Mouse (Mus musculus) cerebellum, adult 2 months (tissue): ENCODE results near the gene Prdm10. TPM values are rescaled to one million over a fixed set of nuclear protein-coding genes. Genes with fewer than 3 reads are reported as not detected.

Source experiments
- DNase-seq, 2 experiments: peaks; one replicate each; pipeline ENCODE4 v3.0.0; 2021
- H3K27ac ChIP-seq: fragments of 200-500 bp; 2 replicates; pipeline ENCODE4 v1.5.1; 2012; ENCODE audit warnings: low read length, control low read depth, inconsistent platforms; ENCODE audit not compliant: insufficient read depth
- H3K27me3 ChIP-seq: fragments of 200-500 bp; 2 replicates; pipeline ENCODE4 v1.6.1; 2012; ENCODE audit warnings: inconsistent platforms, mild to moderate bottlenecking, low read length, moderate library complexity; ENCODE audit not compliant: control insufficient read depth, insufficient read depth
- H3K4me1 ChIP-seq: fragments of 200-500 bp; 2 replicates; pipeline ENCODE4 v1.6.1; 2011; ENCODE audit warnings: low read length; ENCODE audit not compliant: control insufficient read depth, insufficient read depth
- H3K4me3 ChIP-seq: fragments of 200-500 bp; replicated peaks from 2 replicates; pipeline ENCODE3; 2011; ENCODE audit warnings: mild to moderate bottlenecking, low read depth, low read length, control low read depth; ENCODE audit not compliant: insufficient read depth
- CTCF ChIP-seq: fragments of 200-500 bp; IDR thresholded peaks from 2 replicates; pipeline ENCODE4 v1.5.1; 2011; ENCODE audit warnings: low read depth, mild to moderate bottlenecking, control low read depth, low read length, moderate library complexity, borderline replicate concordance; ENCODE audit not compliant: insufficient read depth
- POLR2A ChIP-seq: fragments of 200-500 bp; IDR thresholded peaks from 2 replicates; pipeline ENCODE4 v1.6.1; 2011; ENCODE audit warnings: low read length, control low read depth, borderline replicate concordance; ENCODE audit not compliant: insufficient read depth
- WGBS: fragments of 180-500 bp; shearing (Covaris S2); methylation state at CpG from one replicate; pipeline ENCODE4 v1.1.7; 2018; 5-methylcytosine and 5-hydroxymethylcytosine counted together
- polyA plus RNA-seq: library from polyadenylated mRNA; depleted of rRNA; stranded (reverse); fragments of >200 nt; gene quantifications from 2 replicates; pipeline ENCODE4 v1.2.3, GENCODE M21; 2012

Gene Prdm10
- polyA plus RNA-seq, 1 experiment: 21.5 TPM

DNA sequence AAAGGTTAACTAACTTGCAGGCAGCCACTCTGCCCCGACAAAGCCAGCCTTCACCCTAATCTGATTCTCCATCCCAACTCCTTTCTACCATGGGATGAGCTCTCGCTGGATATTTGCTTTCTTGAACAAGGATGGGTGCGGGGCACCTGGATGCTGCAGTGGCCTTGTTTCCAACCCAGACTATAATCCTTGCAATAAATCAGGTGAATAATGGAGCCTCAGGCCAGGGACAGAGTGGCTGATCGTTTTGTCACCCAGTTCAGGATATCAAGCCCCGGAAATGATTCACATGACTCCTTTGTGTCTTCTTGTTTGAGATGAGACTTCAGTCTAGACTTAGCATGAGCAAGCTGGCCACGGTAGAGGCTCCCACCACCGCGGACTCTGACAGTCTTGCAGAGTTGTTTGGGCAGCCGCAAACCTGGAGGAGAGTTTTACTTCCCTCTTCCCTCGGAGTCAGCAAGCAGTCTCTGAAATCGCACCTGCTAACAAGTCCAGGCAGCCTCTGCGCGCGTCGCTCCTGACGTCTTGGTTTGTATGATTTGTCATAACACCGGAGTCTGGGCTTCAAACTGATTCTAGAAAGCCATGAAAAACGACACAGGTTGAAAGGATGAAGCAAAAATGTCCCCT, 36.9 kb upstream of the Prdm10 start:
- no peak overlapping the region for H3K27ac ChIP-seq
- DNase-seq: no peak
- no peak for TF ChIP-seq CTCF
- no peak for TF ChIP-seq POLR2A
- no peak overlapping the region for H3K4me3 ChIP-seq
- no peaks in the 10 kb centered on the region for H3K27me3 ChIP-seq
- WGBS: 66% methylated on average over 18 of the region's 18 CpGs
- peaks cover 4% of the 10 kb centered on the region; the same call in 1 of the 2 replicates for H3K4me1 ChIP-seq

DNA sequence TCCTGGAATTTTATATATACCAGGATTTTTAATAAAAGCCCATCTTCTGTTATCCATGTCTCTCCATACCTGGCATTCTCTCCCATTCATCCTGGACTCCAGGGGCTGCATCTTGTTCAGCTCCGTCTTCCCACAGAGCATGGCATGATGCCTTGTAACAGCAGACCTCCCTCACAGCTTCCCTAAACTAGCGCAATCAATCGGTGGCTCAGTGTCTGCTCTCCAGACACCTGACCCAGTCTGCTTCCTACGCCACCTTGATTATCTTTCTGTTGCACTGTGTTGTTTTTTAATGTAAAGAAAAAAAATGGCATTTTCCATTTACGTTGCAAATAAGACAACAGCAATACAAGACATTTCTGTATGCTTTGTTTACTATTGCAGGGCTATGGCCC, 36.4 kb upstream of the Prdm10 start:
- Histone ChIP-seq H3K4me1 (peaks cover 4% of the 10 kb centered on the region; the same call in 1 of the 2 replicates), H3K27me3 (no peaks in the 10 kb centered on the region), H3K27ac (no peak overlapping the region), H3K4me3 (no peak overlapping the region)
- DNase-seq: peak in 1 of 2 experiments; percentile 2
- WGBS: 36% methylated on average over 5 of the region's 5 CpGs
- no peak for TF ChIP-seq CTCF
- no peak for TF ChIP-seq POLR2A

DNA sequence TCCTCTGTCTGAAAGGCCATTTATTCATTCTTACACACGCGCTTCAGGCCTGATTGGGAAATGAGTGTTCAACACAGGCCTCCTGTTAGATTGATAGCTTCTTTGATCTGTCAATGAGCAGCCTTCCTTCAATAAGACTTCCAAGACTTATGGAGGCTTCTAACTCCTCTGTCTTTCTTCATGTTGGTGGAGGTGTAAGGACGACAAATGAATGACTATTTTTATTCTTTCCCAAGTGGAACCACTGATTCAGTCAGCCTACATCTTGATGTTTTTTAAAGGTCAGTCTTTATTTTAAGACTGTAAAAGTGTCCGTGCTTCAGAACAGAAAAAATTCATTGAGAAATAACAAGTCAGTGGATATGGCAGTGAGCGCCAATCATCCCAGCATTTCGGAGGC, 35.3 kb upstream of the Prdm10 start:
- no peak for DNase-seq
- WGBS: 96% methylated on average over 6 of the region's 6 CpGs
- H3K27ac ChIP-seq: no peak overlapping the region
- H3K4me1 ChIP-seq: peaks cover 4% of the 10 kb centered on the region; the same call in 1 of the 2 replicates
- H3K4me3 ChIP-seq: no peak overlapping the region
- no peak for TF ChIP-seq POLR2A
- TF ChIP-seq CTCF: no peak
- no peaks in the 10 kb centered on the region for H3K27me3 ChIP-seq

DNA sequence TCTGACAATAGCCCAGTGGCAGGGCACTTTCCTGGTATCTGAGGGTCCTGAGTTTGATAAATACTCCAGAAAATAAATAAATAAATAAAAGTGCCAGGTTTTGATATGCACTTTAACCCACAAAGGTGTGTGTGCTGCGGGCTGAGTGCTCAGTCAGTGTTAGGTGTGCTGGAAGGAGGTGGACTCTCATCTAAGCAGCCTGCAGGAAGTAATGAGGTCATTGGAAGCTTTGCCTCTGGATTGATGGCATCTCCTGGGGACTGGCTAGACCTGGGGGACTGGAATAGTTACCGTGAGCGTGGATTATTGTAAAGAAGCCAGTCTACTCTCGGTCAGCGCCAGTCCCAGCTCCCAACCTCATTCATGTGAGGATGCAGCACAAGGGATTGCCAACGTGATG, 33.9 kb upstream of the Prdm10 start:
- Histone ChIP-seq H3K4me1 (peaks cover 4% of the 10 kb centered on the region; the same call in 1 of the 2 replicates), H3K27ac (no peak overlapping the region), H3K27me3 (no peaks in the 10 kb centered on the region), H3K4me3 (no peak overlapping the region)
- no peak for TF ChIP-seq POLR2A
- TF ChIP-seq CTCF: no peak
- WGBS: 76% methylated on average over 6 of the region's 6 CpGs
- no peak for DNase-seq

DNA sequence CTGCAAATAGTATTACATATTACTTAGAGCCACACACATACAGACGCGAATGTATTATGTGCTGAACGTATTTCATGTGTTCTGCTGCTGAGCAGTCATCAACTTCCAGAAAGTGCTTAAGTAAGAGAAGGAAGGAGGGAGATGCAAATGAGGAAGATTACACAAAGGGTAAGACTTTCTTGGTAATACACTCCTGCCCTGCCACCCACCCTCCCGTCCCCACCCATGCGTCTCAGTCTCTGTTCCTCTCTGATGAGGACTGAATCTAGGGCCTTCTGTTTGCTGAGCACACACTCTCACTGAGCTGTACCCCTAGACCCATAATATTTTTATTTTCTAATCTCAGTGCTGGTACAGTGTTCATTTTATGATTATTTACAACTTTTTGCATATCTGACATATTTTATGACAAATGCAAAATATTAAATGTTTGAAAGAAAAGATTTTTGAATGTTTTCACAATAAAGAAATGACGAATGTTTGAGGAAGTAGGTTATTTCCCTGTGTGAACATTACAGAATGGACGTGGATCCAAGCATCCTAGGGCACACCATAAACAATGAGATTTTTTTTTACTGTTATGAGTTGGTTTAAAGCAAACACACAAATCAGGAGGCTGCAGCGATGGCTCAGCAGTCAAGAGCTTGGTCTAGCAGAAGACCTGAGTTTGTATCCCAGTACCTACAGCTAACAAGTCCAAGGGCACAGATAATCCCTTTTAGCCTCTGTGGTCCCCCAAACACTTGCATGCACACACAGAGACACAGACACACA, 32.7 kb upstream of the Prdm10 start:
- 87% methylated on average over 8 of the region's 8 CpGs for WGBS
- TF ChIP-seq POLR2A (no peak), CTCF (no peak)

DNA sequence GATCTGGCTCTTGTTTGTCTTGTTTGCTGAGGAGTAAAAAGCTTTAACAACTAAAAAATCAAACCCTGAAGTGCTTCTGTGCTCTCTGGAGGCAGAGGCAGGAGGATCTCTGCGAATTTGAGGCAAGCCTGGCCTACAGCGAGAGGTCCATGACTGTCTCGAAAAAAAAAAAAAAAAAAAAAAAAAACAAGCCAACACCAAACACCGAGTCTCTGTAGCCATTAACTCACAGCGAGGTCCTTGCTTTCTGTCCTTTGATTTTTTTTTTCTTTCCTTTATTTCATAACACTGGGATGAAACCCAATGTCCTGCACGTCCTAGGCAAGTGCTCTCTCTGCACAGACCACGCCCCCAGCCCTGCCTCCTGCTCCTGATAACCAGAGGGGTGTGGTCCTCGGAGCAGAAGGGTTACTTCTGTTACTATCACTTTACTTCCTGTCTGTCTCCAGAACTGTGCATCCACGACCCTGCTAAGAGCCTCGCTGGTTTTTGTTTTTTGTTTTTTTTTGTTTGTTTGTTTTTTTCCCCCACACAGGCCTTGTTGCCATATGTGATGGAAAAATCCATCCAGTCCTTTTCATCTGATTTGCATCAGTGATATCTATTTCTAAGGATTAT, 28.0 kb upstream of the Prdm10 start:
- TF ChIP-seq POLR2A (no peak), CTCF (no peak)
- Histone ChIP-seq H3K4me3 (no peak overlapping the region), H3K27me3 (no peaks in the 10 kb centered on the region), H3K27ac (no peak overlapping the region), H3K4me1 (no peaks in the 10 kb centered on the region)
- DNase-seq: no peak
- WGBS: 80% methylated on average over 10 of the region's 10 CpGs

More for the DNA sequence above, 32.7 kb upstream of the Prdm10 start:
- no peak overlapping the region for H3K27ac ChIP-seq
- no peaks in the 10 kb centered on the region for H3K27me3 ChIP-seq
- no peak for DNase-seq
- no peak overlapping the region for H3K4me3 ChIP-seq
- H3K4me1 ChIP-seq: peaks cover 4% of the 10 kb centered on the region; the same call in 1 of the 2 replicates

DNA sequence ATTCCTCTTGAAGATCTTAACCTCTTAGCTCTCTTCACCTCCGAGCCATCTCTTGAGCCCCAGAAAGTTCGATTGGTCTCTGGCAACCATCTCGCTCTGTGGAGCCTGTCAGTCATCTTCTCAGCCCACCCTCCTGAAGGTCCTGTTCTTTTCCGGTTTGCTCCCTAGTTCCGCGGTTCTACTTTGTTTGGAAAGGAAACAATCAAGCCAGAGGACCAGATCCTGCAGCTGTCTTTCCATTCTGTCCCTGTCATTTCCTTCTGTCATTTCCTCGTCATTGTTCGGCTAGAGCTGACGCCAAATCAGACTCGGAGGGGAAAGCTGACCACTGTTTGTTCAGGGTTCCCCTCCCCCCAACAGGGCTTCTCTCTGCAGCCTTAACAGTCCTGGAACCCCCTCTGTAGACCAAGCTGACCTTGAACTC, 27.0 kb upstream of the Prdm10 start:
- WGBS: 44% methylated on average over 10 of the region's 10 CpGs
- no peaks in the 10 kb centered on the region for H3K4me1 ChIP-seq
- no peak overlapping the region for H3K4me3 ChIP-seq
- H3K27ac ChIP-seq: no peak overlapping the region
- TF ChIP-seq POLR2A (no peak), CTCF (no peak)
- DNase-seq: no peak
- no peaks in the 10 kb centered on the region for H3K27me3 ChIP-seq
